Mouse (Mus musculus) bone marrow macrophage, adult 2 months (primary cell): ENCODE results near the gene Csrnp1. TPM values are rescaled to one million over a fixed set of nuclear protein-coding genes. Genes with fewer than 3 reads are reported as not detected.
A peak's percentile ranks its signal among the peaks of the same experiment; 100 is the strongest.
"Not testable (repeated sequence)": the region's sequence is repeated elsewhere in the genome, so short reads cannot be mapped to it uniquely, and the experiment has no call there.

Experiments used
- H3K27ac ChIP-seq: 2 replicates; pipeline ENCODE4 v1.5.1; 2012; ENCODE audit warnings: low read depth, low read length; ENCODE audit not compliant: insufficient read depth
- H3K4me1 ChIP-seq: 2 replicates; pipeline ENCODE4 v1.6.1; 2012; ENCODE audit warnings: low read length; ENCODE audit not compliant: control insufficient read depth, insufficient read depth
- H3K4me3 ChIP-seq: 2 replicates; pipeline ENCODE4 v1.5.1; 2012; ENCODE audit warnings: mild to moderate bottlenecking, low read length, moderate library complexity; ENCODE audit not compliant: insufficient read depth
- CTCF ChIP-seq: IDR thresholded peaks from 2 replicates; pipeline ENCODE4 v1.5.1; 2012; ENCODE audit warnings: low read depth, mild to moderate bottlenecking, low read length, moderate library complexity
- POLR2A ChIP-seq: IDR thresholded peaks from 2 replicates; pipeline ENCODE4 v1.6.1; 2012; ENCODE audit warnings: mild to moderate bottlenecking, low read depth, low read length, borderline replicate concordance
- polyA plus RNA-seq: library from polyadenylated mRNA; stranded (reverse); fragments of >200 nt; gene quantifications from 2 replicates; pipeline ENCODE4 v1.2.4, GENCODE M21; 2012; ENCODE audit not compliant: missing spikeins, insufficient read depth, insufficient read length

Csrnp1 gene
- polyA plus RNA-seq, 1 experiment = 4.1 TPM

GRCm38 (mm10) chr9:120016956-120017355 is 32.5 kb upstream of the Csrnp1 start:
- Histone ChIP-seq H3K27ac (no peak overlapping the region), H3K4me1 (peaks cover 19% of the 10 kb centered on the region), H3K4me3 (no peak overlapping the region)
- no peak for TF ChIP-seq CTCF
- TF ChIP-seq POLR2A = no peak

- H3K27ac ChIP-seq = no peak overlapping the region
- peaks cover 23% of the 10 kb centered on the region for H3K4me1 ChIP-seq
- H3K4me3 ChIP-seq = no peak overlapping the region
- TF ChIP-seq CTCF (no peak), POLR2A (no peak)
These were observed 30.4 kb upstream of the Csrnp1 start for GRCm38 (mm10) chr9:120014828-120015227.

GRCm38 (mm10) chr9:120013251-120013820 is 28.9 kb upstream of the Csrnp1 start:
- H3K27ac ChIP-seq = peak overlapping the region; percentile 12; the same call in 1 of the 2 replicates

GRCm38 (mm10) chr9:120012781-120013180 is 28.3 kb upstream of the Csrnp1 start:
- Histone ChIP-seq H3K4me3 (no peak overlapping the region), H3K4me1 (peaks cover 23% of the 10 kb centered on the region), H3K27ac (peak overlapping the region; percentile 12; the same call in 1 of the 2 replicates)
- TF ChIP-seq CTCF (no peak), POLR2A (no peak)

More at GRCm38 (mm10) chr9:120013251-120013820, 28.9 kb upstream of the Csrnp1 start:
- TF ChIP-seq CTCF = no peak
- no peak for TF ChIP-seq POLR2A
- Histone ChIP-seq H3K4me1 (peaks cover 23% of the 10 kb centered on the region), H3K4me3 (no peak overlapping the region)

- not testable (repeated sequence) for H3K4me3 ChIP-seq, H3K27ac ChIP-seq
- peaks cover 23% of the 10 kb centered on the region for H3K4me1 ChIP-seq
These were observed 27.7 kb upstream of the Csrnp1 start for GRCm38 (mm10) chr9:120012161-120012560.

- Histone ChIP-seq H3K4me3 (peak overlapping the region; percentile 39), H3K4me1 (peaks cover 23% of the 10 kb centered on the region), H3K27ac (no peak overlapping the region)
- no peak for TF ChIP-seq POLR2A
- TF ChIP-seq CTCF = no peak
These were observed 27.1 kb upstream of the Csrnp1 start for GRCm38 (mm10) chr9:120011533-120011932.

- TF ChIP-seq CTCF = no peak
- no peak for TF ChIP-seq POLR2A
- Histone ChIP-seq H3K4me3 (peak overlapping the region; percentile 39), H3K4me1 (peaks cover 23% of the 10 kb centered on the region), H3K27ac (no peak overlapping the region)
These were observed 26.5 kb upstream of the Csrnp1 start for GRCm38 (mm10) chr9:120010781-120011511.

- TF ChIP-seq CTCF (no peak), POLR2A (no peak)
- Histone ChIP-seq H3K27ac (no peak overlapping the region), H3K4me3 (no peak overlapping the region), H3K4me1 (peaks cover 23% of the 10 kb centered on the region)
These were observed 25.4 kb upstream of the Csrnp1 start for GRCm38 (mm10) chr9:120009871-120010270.

- Histone ChIP-seq H3K4me3 (no peak overlapping the region), H3K4me1 (peaks cover 23% of the 10 kb centered on the region), H3K27ac (no peak overlapping the region)
- TF ChIP-seq POLR2A = no peak
- no peak for TF ChIP-seq CTCF
These were observed 24.9 kb upstream of the Csrnp1 start for GRCm38 (mm10) chr9:120009226-120009841.

- no peak overlapping the region for H3K4me3 ChIP-seq
- H3K27ac ChIP-seq = no peak overlapping the region
- TF ChIP-seq CTCF (no peak), POLR2A (no peak)
- peaks cover 10% of the 10 kb centered on the region for H3K4me1 ChIP-seq
These were observed 23.4 kb upstream of the Csrnp1 start for GRCm38 (mm10) chr9:120007833-120008232.

- Histone ChIP-seq H3K4me1 (peaks cover 7% of the 10 kb centered on the region), H3K4me3 (no peak overlapping the region), H3K27ac (no peak overlapping the region)
- TF ChIP-seq POLR2A (no peak), CTCF (no peak)
These were observed 21.5 kb upstream of the Csrnp1 start for GRCm38 (mm10) chr9:120005936-120006335.
